In the genomic region with DNA sequence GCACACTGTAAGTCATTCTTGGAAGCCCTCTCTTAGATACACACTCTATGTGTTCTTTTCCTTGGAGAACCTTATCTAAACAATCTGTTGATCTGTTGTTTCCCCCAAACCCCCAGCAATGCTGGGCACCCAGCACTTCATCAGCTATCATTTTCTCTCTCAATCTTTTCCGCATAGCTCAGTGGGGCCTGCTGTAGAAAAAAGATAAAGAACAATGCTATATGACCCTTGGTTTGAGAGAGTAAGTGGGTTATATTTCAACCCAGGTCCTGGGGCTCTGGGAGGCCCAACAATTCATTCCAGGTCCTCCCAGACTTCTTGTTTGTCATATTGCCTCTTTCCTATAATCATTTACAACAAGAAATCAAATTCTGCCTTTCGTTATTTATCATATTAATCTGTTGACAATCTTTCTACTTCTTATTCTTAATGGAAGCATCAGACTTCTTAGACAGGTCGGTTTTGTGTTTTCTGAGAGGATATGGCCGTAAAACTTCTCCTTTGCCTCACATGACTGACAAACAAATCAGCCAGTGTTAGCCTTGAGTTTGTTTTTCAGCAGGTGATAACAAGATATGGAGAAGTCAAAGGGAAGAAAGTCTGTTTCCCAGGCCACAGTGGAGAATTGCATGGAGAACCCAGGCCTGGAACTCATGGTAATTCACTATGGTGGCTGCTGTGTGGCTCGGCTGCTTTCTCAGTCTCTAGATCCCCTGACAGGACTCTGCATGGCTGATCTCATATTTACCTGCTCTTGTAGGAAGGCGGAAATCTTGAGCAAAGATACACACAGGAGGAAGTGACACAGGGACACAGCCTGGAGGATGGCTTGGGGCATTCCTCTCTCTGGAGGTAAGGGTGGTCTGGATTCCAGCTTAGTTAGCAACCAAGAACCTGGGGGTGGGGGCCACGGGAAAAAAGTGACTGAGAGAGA, we compare ENCODE assay signal across 31 mouse cellular contexts. TPM values are rescaled to one million over a fixed set of nuclear protein-coding genes. Genes with fewer than 3 reads are reported as not detected.
DNase-seq lines count a peak whose midpoint lies in the region; ATAC-seq and TF ChIP-seq lines count a peak whose summit lies in the region.
"Had no signal": no experiment of that assay in that cellular context is flagged by ENCODE, and none has a peak within 500 bp of the region (broad histone marks: within the 10 kb centered on the region; RNA-seq: fewer than 3 reads in every experiment).

No protein-coding gene starts in this region.

- H3K27ac ChIP-seq in heart, embryonic 11.5 days (ENCODE audit: low read depth, low read length), result no peak overlapping the region
- H3K27ac ChIP-seq in brown adipose tissue, adult 24 weeks (replicated peaks; ENCODE audit: low read depth, low read length), result peak overlapping the region; percentile 58
- H3K27ac ChIP-seq in macrophage, result no peak overlapping the region
- no peak overlapping the region for H3K27ac ChIP-seq in midbrain, postnatal 0 days (ENCODE audit: low read depth, low read length)
- H3K27ac ChIP-seq: hindbrain, embryonic 15.5 days; limb, embryonic 12.5 days had no signal

- H3K4me1 ChIP-seq in heart, embryonic 11.5 days (ENCODE audit: control insufficient read depth, insufficient read depth, low read length), result no peaks in the 10 kb centered on the region
- H3K4me1 ChIP-seq in brown adipose tissue, adult 24 weeks (ENCODE audit: control insufficient read depth, insufficient read depth, insufficient read length, low read length), result peaks cover 4% of the 10 kb centered on the region; the same call in 1 of the 2 replicates
- no peaks in the 10 kb centered on the region for H3K4me1 ChIP-seq in midbrain, postnatal 0 days (ENCODE audit: insufficient read depth, low read length)
- H3K4me1 ChIP-seq: heart, embryonic 12.5 days; hindbrain, embryonic 15.5 days; limb, embryonic 12.5 days had no signal

- no peaks in the 10 kb centered on the region for H3K27me3 ChIP-seq in heart, embryonic 11.5 days (ENCODE audit: control insufficient read depth, insufficient read depth, low read length)
- no peaks in the 10 kb centered on the region for H3K27me3 ChIP-seq in midbrain, postnatal 0 days (ENCODE audit: insufficient read depth, low read length)
- H3K27me3 ChIP-seq: heart, embryonic 12.5 days; hindbrain, embryonic 15.5 days; limb, embryonic 12.5 days had no signal

- peak; percentile 90 for DNase-seq in heart, adult 11 months
- DNase-seq in B cell, adult 2 months, result peak; percentile 14 to 15
- DNase-seq in ovary, adult 18-20 months (ENCODE audit: low spot score), result no peak
- no peak for DNase-seq in midbrain, postnatal 0 days (ENCODE audit: low spot score)
- DNase-seq: adrenal gland, adult 8-10 months; cerebellum, adult 11-12 months; cerebellum, postnatal 14 days; gastrocnemius, postnatal 14 days; kidney, postnatal 14 days; layer of hippocampus, adult 9-11 months; lung, postnatal 4 days; midbrain, embryonic 14.5 days; right cerebral cortex, adult 18-20 months had no signal

- WGBS in heart, embryonic 11.5 days (ENCODE audit: insufficient replicate concordance), result 69% methylated on average over 7 of the region's 7 CpGs
- WGBS in macrophage (ENCODE audit: missing documents), result 81% methylated on average over 7 of the region's 7 CpGs
- 86% methylated on average over 7 of the region's 7 CpGs for WGBS in midbrain, postnatal 0 days

- no peak overlapping the region for H3K4me2 ChIP-seq in heart, embryonic 11.5 days
- H3K4me2 ChIP-seq in midbrain, postnatal 0 days (ENCODE audit: low read depth, low read length, poor library complexity, severe bottlenecking), result no peak overlapping the region
- H3K4me2 ChIP-seq: heart, embryonic 12.5 days; hindbrain, embryonic 15.5 days; limb, embryonic 12.5 days had no signal

- H3K79me2 ChIP-seq in macrophage (ENCODE audit: inconsistent target), result no peaks in the 10 kb centered on the region

- no peak overlapping the region for H3K4me3 ChIP-seq in heart, embryonic 11.5 days (ENCODE audit: low read depth, low read length)
- H3K4me3 ChIP-seq in brown adipose tissue, adult 24 weeks (ENCODE audit: insufficient read depth, low read depth, low read length), result peak overlapping the region; percentile 44
- H3K4me3 ChIP-seq in macrophage (ENCODE audit: inconsistent target), result peak overlapping the region; percentile 7; the same call in 1 of the 2 replicates
- no peak overlapping the region for H3K4me3 ChIP-seq in midbrain, postnatal 0 days (ENCODE audit: low read depth, low read length)
- H3K4me3 ChIP-seq: erythroblast, embryonic 14.5 days; heart, embryonic 12.5 days; hindbrain, embryonic 15.5 days; limb, embryonic 12.5 days had no signal

- ATAC-seq in heart, embryonic 11.5 days (replicated peaks; ENCODE audit: insufficient number of reproducible peaks, low FRiP score, low TSS enrichment), result no peak
- ATAC-seq in midbrain, postnatal 0 days (ENCODE audit: low FRiP score), result no peak
- ATAC-seq in cerebellum, adult (ENCODE audit: insufficient number of reproducible peaks, low FRiP score, low TSS enrichment), result no peak
- ATAC-seq: forebrain, embryonic 16.5 days had no signal

- no peak for TF ChIP-seq CTCF in midbrain, postnatal 0 days (IDR thresholded peaks at IDR 0.05)

- no peaks in the 10 kb centered on the region for H3K9me3 ChIP-seq in heart, embryonic 11.5 days (replicated peaks; ENCODE audit: control insufficient read depth, low read length)
- no peaks in the 10 kb centered on the region for H3K9me3 ChIP-seq in midbrain, postnatal 0 days (ENCODE audit: low read length)
- H3K9me3 ChIP-seq: G1E; heart, embryonic 12.5 days; hindbrain, embryonic 15.5 days; limb, embryonic 12.5 days had no signal

- no peaks in the 10 kb centered on the region for H3K36me3 ChIP-seq in heart, embryonic 11.5 days (ENCODE audit: control insufficient read depth, insufficient read depth, low read length)
- H3K36me3 ChIP-seq in macrophage (ENCODE audit: inconsistent target), result no peaks in the 10 kb centered on the region
- H3K36me3 ChIP-seq in midbrain, postnatal 0 days (ENCODE audit: insufficient read depth, low read length), result no peaks in the 10 kb centered on the region
- H3K36me3 ChIP-seq: G1E; heart, embryonic 12.5 days; hindbrain, embryonic 15.5 days; limb, embryonic 12.5 days had no signal

- H3K9ac ChIP-seq in heart, embryonic 11.5 days (ENCODE audit: low read depth, low read length), result no peak overlapping the region
- H3K9ac ChIP-seq in midbrain, postnatal 0 days (replicated peaks; ENCODE audit: low read length, poor library complexity, severe bottlenecking), result no peak overlapping the region
- H3K9ac ChIP-seq: heart, embryonic 12.5 days; hindbrain, embryonic 15.5 days; limb, embryonic 12.5 days had no signal

RNA-seq across cellular contexts. Expression of a gene that starts 15.0 kb away (rescaled TPM):
- polyA plus RNA-seq in heart, embryonic 11.5 days (2014; fragmentation: Nextera tagmentation; extraction: Ambion mirVana), result 0.27 TPM in 2 replicates
- 6.6 and 15.1 TPM in 2 replicates for polyA plus RNA-seq in brown adipose tissue, adult 24 weeks (2012; ENCODE audit: insufficient read depth, insufficient read length, missing spikeins)
- 100 to 1,000 TPM in 13 of 26 experiments, 10 to 100 TPM in 13; 45.7 to 510 (median 159) TPM for total RNA-seq in macrophage (2018; cell fraction: chromatin; rRNA removed)
- total RNA-seq in macrophage (2018; cell fraction: cytosol; rRNA removed), result 10 to 100 TPM in 19 of 26 experiments, 1 to 10 TPM in 7; 7.6 to 71.9 (median 24.1) TPM
- 100 to 1,000 TPM in 13 of 26 experiments, 10 to 100 TPM in 13; 27.3 to 619 (median 102) TPM for total RNA-seq in macrophage (2018; cell fraction: nucleus; rRNA removed)
- 7.0 to 11.5 TPM (median 10.0 TPM) in 3 replicates for polyA plus RNA-seq in macrophage (2018)
- not detected in 2 replicates for total RNA-seq in midbrain, postnatal 0 days (2014; rRNA removed)
- polyA plus RNA-seq in midbrain, postnatal 0 days (2015; fragmentation: Nextera tagmentation; extraction: Ambion mirVana), result 0.10 TPM in 1 of 2 replicates, not detected in the other
- total RNA-seq: left cerebral cortex, postnatal 14 days had no signal
- polyA plus RNA-seq: erythroblast, embryonic 14.5 days; forebrain, embryonic 11.5 days; limb, embryonic 12.5 days; midbrain, embryonic 14.5 days had no signal

RNA-seq across cellular contexts. Expression of a gene that starts 43.5 kb away (rescaled TPM):
- not detected in 2 replicates for polyA plus RNA-seq in heart, embryonic 11.5 days (2014; fragmentation: Nextera tagmentation; extraction: Ambion mirVana)
- not detected in 2 replicates for polyA plus RNA-seq in brown adipose tissue, adult 24 weeks (2012; ENCODE audit: insufficient read depth, insufficient read length, missing spikeins)
- 1 to 10 TPM in 12 of 26 experiments, under 1 TPM in 14; 0.42 to 2.9 (median 0.91) TPM for total RNA-seq in macrophage (2018; cell fraction: chromatin; rRNA removed)
- under 1 TPM in 10 of 26 experiments, not detected in 16; 0.03 to 0.13 (median 0.05) TPM for total RNA-seq in macrophage (2018; cell fraction: cytosol; rRNA removed)
- total RNA-seq in macrophage (2018; cell fraction: nucleus; rRNA removed), result 1 to 10 TPM in 2 of 26 experiments, under 1 TPM in 24; 0.23 to 1.4 (median 0.56) TPM
- 0.04 TPM in 1 of 3 replicates, not detected in the others for polyA plus RNA-seq in macrophage (2018)
- total RNA-seq in midbrain, postnatal 0 days (2014; rRNA removed), result 0.05 TPM in 2 replicates
- polyA plus RNA-seq in midbrain, postnatal 0 days (2015; fragmentation: Nextera tagmentation; extraction: Ambion mirVana), result not detected in 2 replicates
- total RNA-seq: hematopoietic stem cell, adult 5-6 weeks; left cerebral cortex, postnatal 14 days; liver, adult 2 months had no signal
- polyA plus RNA-seq: embryonic facial prominence, embryonic 14.5 days; erythroblast, embryonic 14.5 days; forebrain, embryonic 11.5 days; forebrain, embryonic 16.5 days; heart, embryonic 12.5 days; heart, postnatal 0 days; limb, embryonic 12.5 days; liver, adult 2 months; lung, embryonic 16.5 days; midbrain, embryonic 14.5 days; neural tube, embryonic 11.5 days had no signal

Comparison
In these comparisons a context has a peak if more than half of its experiments do, and no peak if none do; other contexts are left out.
1. DNase-seq: peak in heart, adult 11 months (single experiment) and B cell, adult 2 months (2 of 2); none in ovary, adult 18-20 months (single experiment) and midbrain, postnatal 0 days (single experiment).
2. H3K4me3 ChIP-seq: peak in brown adipose tissue, adult 24 weeks (single experiment) and macrophage (single experiment); none in heart, embryonic 11.5 days (single experiment) and midbrain, postnatal 0 days (single experiment).